Mouse (Mus musculus): Measurements from ENCODE around the gene Akr1c12. TPM values are rescaled to one million over a fixed set of nuclear protein-coding genes. Genes with fewer than 3 reads are reported as not detected.

The Akr1c12 gene
- 0.68 TPM for polyA plus RNA-seq (2014; fragmentation: Illumina TruSeq; extraction: RNeasy Lipid Tissue Mini Kit (QIAGEN cat#74804); ENCODE audit: low read depth, low replicate concordance)

DNA sequence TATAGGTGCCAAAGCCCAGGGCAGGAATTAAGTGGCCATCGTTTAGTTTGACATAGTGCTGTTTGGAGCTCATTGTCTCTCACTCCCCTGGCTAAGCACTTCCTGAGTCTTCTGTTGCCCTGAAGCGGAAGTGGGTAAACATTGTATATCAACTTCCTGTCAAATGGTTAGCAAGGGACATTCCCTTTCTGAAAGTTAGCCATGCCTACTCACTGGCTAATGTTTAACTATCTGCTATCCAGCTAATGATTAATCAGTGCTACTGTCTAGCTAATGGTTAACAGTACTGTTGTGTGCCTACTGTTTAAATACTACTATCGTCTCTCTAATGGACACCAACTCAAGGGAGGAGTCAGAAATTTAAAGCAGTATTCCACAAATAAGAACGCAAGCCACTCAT, at the start of gene Akr1c12:
Gene Akr1c12, minus strand, starts transcription at position 150 of the 400 bp plus-strand sequence.

DNA sequence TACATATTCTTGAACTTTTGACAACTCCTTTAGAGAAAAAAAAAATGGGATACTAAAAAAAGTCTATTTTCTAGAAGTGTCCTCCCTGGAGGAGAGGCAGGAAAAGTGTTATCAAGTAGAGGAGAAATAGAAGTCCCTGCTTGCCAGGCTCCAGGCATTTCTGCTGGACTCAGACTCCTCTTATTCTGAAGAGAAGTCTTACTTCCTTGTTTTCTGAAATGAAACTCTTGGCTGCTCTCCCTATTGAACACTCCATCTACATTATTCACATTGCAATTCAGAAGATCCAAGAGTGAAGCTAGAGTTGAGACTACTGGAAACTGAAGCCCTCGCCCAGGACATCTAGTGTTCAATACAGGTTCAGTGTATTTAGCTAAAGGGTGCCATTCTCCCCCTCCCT, 50.8 kb downstream of the Akr1c12 start, which contains the start of gene Akr1c19:
Gene Akr1c19, plus strand, starts transcription at position 260 of the 400 bp plus-strand sequence.

Other genes with a start within 250 kb of the Akr1c12 start
- gene Akr1c14, start 230.4 kb downstream of the Akr1c12 start, polyA plus RNA-seq (2014; fragmentation: Illumina TruSeq; extraction: RNeasy Lipid Tissue Mini Kit (QIAGEN cat#74804); ENCODE audit: low read depth, low replicate concordance): 8.9 TPM
- gene Akr1c18, start 128.8 kb downstream of the Akr1c12 start, polyA plus RNA-seq (2014; fragmentation: Illumina TruSeq; extraction: RNeasy Lipid Tissue Mini Kit (QIAGEN cat#74804); ENCODE audit: low read depth, low replicate concordance): not detected
- gene Akr1c13, start 88.3 kb downstream of the Akr1c12 start, polyA plus RNA-seq (2014; fragmentation: Illumina TruSeq; extraction: RNeasy Lipid Tissue Mini Kit (QIAGEN cat#74804); ENCODE audit: low read depth, low replicate concordance): 2.1 TPM
- gene Akr1c19, start 50.7 kb downstream of the Akr1c12 start, polyA plus RNA-seq (2014; fragmentation: Illumina TruSeq; extraction: RNeasy Lipid Tissue Mini Kit (QIAGEN cat#74804); ENCODE audit: low read depth, low replicate concordance): 5.0 TPM
- gene Akr1c6, start 154.9 kb upstream of the Akr1c12 start, polyA plus RNA-seq (2014; fragmentation: Illumina TruSeq; extraction: RNeasy Lipid Tissue Mini Kit (QIAGEN cat#74804); ENCODE audit: low read depth, low replicate concordance): 1.7 TPM
- not detected for gene Akr1c20, start 243.9 kb upstream of the Akr1c12 start, polyA plus RNA-seq (2014; fragmentation: Illumina TruSeq; extraction: RNeasy Lipid Tissue Mini Kit (QIAGEN cat#74804); ENCODE audit: low read depth, low replicate concordance)